Mouse (Mus musculus) heart, postnatal 14 days (tissue): ENCODE data around the gene Dnah12. TPM values are rescaled to one million over a fixed set of nuclear protein-coding genes. Genes with fewer than 3 reads are reported as not detected.
A peak's percentile ranks its signal among the peaks of the same experiment; 100 is the strongest.
"Not testable (repeated sequence)": the region's sequence is repeated elsewhere in the genome, so short reads cannot be mapped to it uniquely, and the experiment has no call there.

ENCODE experiments used
- DNase-seq, 2 experiments: peaks; one replicate each; pipeline ENCODE4 v3.0.0; 2021 to 2022
- intact Hi-C: fragments of 180-260 bp; cut with DNase I; formaldehyde crosslinking; loops from one replicate; pipeline ENCODE4 v1.15.1; 2025
- total RNA-seq, 2 experiments: library from RNA; stranded (reverse); gene quantifications; 2 replicates each; pipeline ENCODE4 v1.2.3; 2021

Gene Dnah12
- total RNA-seq, 2 experiments from 2014 or later: 0.12 to 0.22 TPM

DNA sequence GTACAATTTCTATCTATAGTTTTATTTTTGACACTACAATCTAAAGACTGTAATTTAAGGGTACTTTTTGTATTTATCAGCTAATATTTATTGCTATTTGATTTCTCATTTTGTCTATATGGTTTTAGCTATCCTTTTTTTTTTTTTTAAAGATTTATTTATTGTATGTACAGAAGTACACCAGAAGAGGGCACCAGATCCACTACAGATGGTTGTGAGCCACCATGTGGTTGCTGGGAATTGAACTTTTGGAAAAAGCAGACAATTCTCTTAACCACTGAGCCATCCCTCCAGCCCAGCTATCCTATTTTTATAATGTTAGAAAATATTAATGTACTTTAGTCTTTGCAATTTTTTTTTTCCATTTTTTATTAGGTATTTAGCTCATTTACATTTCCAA is 4.8 kb downstream of the Dnah12 start:
- intact Hi-C loops: no loop called here
- no peak for DNase-seq

DNA sequence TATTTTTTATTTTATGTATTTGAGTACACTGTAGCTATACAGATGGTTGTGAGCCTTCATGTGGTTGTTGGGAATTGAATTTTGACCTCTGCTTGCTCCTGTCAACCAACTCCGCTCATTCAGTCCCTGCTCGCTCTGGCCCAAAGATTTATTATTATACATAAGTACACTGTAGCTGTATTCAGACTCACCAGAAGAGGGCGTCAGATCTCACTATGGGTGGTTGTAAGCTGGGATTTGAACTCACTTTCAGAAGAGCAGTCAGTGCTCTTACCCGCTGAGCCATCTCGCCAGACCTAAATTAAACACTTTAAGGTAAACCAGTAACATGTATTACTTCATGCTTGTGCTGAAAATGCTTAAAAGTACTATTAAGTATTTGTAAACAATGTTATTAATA is 12.2 kb downstream of the Dnah12 start:
- intact Hi-C loops: not testable (repeated sequence)

GRCm38 (mm10) chr14:26719696-26720095 is 26.6 kb downstream of the Dnah12 start:
- intact Hi-C loops, DNase-seq: not testable (repeated sequence)

More for the DNA sequence above, 12.2 kb downstream of the Dnah12 start:
- not testable (repeated sequence) for DNase-seq

GRCm38 (mm10) chr14:26724898-26725297 is 31.8 kb downstream of the Dnah12 start:
- DNase-seq: no peak
- intact Hi-C loops: no loop called here

- peak in 1 of 2 experiments; percentile 2 for DNase-seq
- intact Hi-C loops: no loop called here
These were observed 65.5 kb downstream of the Dnah12 start for GRCm38 (mm10) chr14:26758566-26758965.

DNA sequence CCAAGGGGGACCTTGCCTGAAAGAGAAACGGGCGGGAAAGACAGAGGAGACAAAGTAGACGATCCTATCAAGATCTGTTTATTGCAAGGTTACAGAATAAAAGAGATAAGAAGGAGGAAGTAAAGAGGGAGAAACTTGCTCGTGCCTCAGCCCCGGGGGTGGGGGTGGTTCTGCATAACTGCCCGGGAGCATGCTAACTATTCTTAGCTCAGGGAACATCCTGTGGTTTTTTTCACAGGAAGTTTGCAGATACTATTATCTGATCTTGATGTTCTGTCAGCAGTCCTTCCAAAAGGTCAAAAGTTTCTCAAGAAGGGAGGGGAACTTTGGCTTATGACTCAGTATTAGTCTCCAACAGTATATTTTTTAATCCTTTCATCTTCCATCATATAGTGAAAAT is 71.8 kb downstream of the Dnah12 start:
- intact Hi-C loops: no loop called here
- DNase-seq: no peak

DNA sequence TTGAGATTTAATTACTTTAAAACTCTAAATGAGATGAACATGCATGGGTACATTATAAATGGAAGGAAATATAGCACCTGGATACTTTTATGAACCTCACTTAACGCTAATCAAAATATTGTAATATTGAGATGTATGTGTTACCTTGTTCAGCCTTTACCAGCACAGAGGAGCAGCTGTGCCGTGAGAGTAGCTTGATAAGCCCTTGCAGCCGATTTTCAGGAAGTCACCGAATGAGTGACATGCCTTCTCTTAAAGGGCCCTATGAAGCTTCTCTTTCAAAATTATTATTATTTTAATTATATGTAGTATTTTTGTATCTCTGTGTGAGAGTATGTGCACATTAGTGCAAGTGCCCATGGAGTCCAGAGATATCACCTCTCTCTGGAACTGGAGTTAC is 75.1 kb downstream of the Dnah12 start:
- DNase-seq: no peak
- intact Hi-C loops: no loop called here

- DNase-seq: no peak
- intact Hi-C loops: no loop called here
These were observed 80.5 kb downstream of the Dnah12 start for GRCm38 (mm10) chr14:26773536-26773935.

DNA sequence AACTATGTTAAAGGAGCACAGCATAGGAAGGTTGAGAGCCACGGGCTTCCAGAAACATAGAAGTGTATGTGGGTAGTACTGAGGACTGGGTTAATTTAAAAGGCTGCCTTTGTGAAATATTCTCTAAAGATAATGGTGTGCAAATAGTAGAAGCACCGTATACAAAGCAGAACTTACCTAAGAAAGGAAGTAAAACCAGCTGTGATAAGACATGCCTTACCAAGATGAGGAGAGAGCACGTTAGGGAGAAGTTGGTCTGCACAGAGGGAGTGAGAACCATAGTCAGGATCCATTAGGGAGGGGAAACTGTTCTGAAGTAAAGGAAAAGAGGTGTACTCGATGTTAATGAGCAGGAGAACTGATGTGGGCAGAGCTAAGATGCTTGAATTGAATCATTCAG is 90.7 kb downstream of the Dnah12 start:
- intact Hi-C loops: no loop called here
- no peak for DNase-seq

- intact Hi-C loops: loop anchor here (5.0 kb wide), 2 partner anchors 237 to 307 kb away; no protein-coding TSS in a partner anchor
These were observed 92.6 kb downstream of the Dnah12 start for GRCm38 (mm10) chr14:26785695-26786094.

DNA sequence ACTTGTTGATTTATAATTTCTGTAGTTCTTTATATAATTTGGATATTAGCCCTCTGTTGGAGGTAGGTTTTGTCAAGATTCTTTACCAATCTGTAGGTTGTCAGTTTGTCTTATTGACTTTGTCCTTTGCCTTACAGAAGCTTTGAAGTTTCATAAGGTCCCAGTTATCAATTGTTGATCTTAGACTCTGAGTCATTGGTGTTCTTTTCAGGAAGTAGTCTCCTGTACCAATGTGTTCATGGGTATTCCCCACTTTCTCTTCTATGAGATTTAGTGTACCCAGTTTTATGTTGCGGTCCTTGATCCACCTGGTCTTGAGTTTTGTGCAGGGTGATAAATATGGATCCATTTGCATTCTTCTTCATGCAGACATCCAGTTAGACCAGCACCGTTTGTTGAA is 101.4 kb downstream of the Dnah12 start:
- DNase-seq: no peak
- intact Hi-C loops: no loop called here

More at GRCm38 (mm10) chr14:26785695-26786094, 92.6 kb downstream of the Dnah12 start:
- DNase-seq: peak; percentile 21 to 39

- intact Hi-C loops: no loop called here
- no peak for DNase-seq
These were observed 105.3 kb downstream of the Dnah12 start for GRCm38 (mm10) chr14:26798330-26798729.

GRCm38 (mm10) chr14:26799286-26799685 is 106.2 kb downstream of the Dnah12 start:
- intact Hi-C loops: no loop called here
- DNase-seq: no peak

DNA sequence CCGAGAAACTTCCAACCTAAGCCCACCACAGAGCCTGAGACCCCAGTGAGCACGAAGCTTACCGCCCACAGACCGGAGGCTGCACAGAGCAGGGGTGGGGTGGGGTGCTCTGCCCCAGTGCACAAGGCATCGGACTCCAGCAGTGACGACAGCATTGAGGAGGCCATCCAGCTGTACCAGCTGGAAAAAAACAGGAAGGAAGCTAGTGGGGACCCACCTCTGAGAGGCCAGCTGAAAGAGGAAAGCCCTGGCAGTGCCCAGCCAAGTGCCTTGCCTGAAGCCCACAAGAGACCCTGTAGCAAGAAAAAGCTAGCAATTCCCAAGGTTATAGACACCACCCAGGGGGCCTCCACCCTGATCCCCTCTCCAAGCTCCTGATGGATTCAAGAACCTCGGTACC is 112.4 kb downstream of the Dnah12 start:
- no peak for DNase-seq
- intact Hi-C loops: no loop called here

DNA sequence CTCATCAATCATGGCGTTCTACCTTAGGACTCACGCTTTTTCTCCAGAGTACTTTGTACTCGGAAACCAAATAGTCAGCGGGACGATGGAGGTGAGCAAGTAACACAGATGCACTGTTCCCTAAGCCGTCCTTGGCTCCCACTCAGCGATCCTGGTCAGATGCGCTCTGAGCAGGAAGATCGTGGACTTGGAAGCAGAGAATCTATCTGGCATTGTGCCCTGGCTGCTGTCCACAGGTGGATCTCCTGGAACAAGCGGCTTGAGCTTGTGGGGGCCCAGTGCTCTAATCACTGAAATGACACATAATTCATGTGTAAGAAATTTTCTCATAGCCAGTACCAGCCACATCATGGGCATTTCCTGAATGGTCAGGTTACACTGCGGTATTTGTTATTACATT is 119.7 kb downstream of the Dnah12 start:
- DNase-seq: no peak
- intact Hi-C loops: no loop called here

GRCm38 (mm10) chr14:26813871-26814270 is 120.8 kb downstream of the Dnah12 start:
- no peak for DNase-seq
- intact Hi-C loops: no loop called here

GRCm38 (mm10) chr14:26814908-26815307 is 121.8 kb downstream of the Dnah12 start:
- DNase-seq: no peak
- intact Hi-C loops: no loop called here

GRCm38 (mm10) chr14:26816785-26817184 is 123.7 kb downstream of the Dnah12 start:
- intact Hi-C loops: no loop called here
- no peak for DNase-seq

DNA sequence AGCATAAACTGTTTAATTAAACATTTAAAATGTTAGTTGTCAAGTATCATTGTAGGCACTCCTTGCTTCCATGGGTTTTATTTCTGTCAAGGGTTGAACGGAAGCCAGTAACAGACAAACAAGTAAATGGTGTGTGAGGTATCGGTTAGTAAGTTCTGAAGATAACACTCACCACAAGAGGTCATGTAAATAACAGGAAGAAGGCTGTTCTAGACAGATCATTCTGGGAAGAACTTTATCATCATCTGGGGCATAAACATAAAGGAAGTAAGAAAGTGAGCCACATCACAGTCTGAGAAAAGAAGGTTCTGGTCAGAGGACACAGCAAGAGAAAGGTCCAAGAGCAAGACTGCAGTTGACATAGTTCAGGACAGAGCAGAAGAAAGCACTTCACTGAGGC is 132.9 kb downstream of the Dnah12 start:
- intact Hi-C loops: no loop called here
- no peak for DNase-seq

DNA sequence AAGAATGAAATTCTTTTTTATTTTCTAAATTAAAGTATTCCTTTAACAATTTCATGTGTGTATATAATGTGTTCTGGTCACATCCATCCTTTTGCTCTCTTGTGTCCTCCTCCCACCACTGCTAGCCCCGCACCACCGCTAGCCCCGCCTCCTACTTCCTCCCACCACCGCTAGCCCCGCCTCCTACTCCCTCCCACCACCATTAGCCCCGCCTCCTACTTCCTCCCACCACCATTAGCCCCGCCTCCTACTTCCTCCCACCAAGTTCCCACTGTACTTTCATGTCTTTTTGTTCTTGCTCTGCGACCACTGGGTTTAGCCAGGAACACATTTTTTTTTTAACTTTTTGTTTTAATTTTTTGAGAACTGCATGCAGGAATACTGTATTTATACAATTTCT is 160.0 kb downstream of the Dnah12 start:
- DNase-seq: no peak
- intact Hi-C loops: no loop called here

GRCm38 (mm10) chr14:26854066-26854465 is 161.0 kb downstream of the Dnah12 start:
- intact Hi-C loops: no loop called here
- no peak for DNase-seq

- peak; percentile 12 to 13 for DNase-seq
- intact Hi-C loops: no loop called here
These were observed 165.3 kb downstream of the Dnah12 start for GRCm38 (mm10) chr14:26858364-26858763.

- intact Hi-C loops: no loop called here
- DNase-seq: peak; percentile 7 to 24
These were observed 165.9 kb downstream of the Dnah12 start for GRCm38 (mm10) chr14:26859024-26859423.
